In genomic region chr15:95917330-95917729, GRCm38 (mm10) we compare ENCODE assay signal across 27 mouse cellular contexts.
A peak's percentile ranks its signal among the peaks of the same experiment; 100 is the strongest.
DNase-seq lines count a peak whose midpoint lies in the region; ATAC-seq and TF ChIP-seq lines count a peak whose summit lies in the region.
"Had no signal": no experiment of that assay in that cellular context is flagged by ENCODE, and none has a peak within 500 bp of the region (broad histone marks: within the 10 kb centered on the region; RNA-seq: fewer than 3 reads in every experiment).

No protein-coding gene starts in this region.

- H3K4me3 ChIP-seq in heart, embryonic 11.5 days (ENCODE audit: low read depth, low read length), result no peak overlapping the region
- no peak overlapping the region for H3K4me3 ChIP-seq in liver, embryonic 15.5 days (replicated peaks)
- H3K4me3 ChIP-seq in stomach, embryonic 15.5 days (replicated peaks), result no peak overlapping the region
- no peak overlapping the region for H3K4me3 ChIP-seq in cerebellum, adult 2 months (replicated peaks; ENCODE audit: insufficient read depth, low read depth, low read length)
- H3K4me3 ChIP-seq: forebrain, embryonic 10.5 days; forebrain, embryonic 15.5 days; heart, adult 2 months; heart, embryonic 13.5 days; midbrain, embryonic 10.5 days had no signal

- no peak for TF ChIP-seq POLR2A in cerebellum, adult 2 months (IDR thresholded peaks at IDR 0.05; ENCODE audit: borderline replicate concordance, insufficient read depth, low read length)

- H3K9me3 ChIP-seq in heart, embryonic 11.5 days (replicated peaks; ENCODE audit: control insufficient read depth, low read length), result no peaks in the 10 kb centered on the region
- no peaks in the 10 kb centered on the region for H3K9me3 ChIP-seq in liver, embryonic 15.5 days (replicated peaks)
- no peaks in the 10 kb centered on the region for H3K9me3 ChIP-seq in stomach, embryonic 15.5 days
- H3K9me3 ChIP-seq: forebrain, embryonic 10.5 days; forebrain, embryonic 15.5 days; heart, embryonic 13.5 days; midbrain, embryonic 10.5 days had no signal

- H3K27me3 ChIP-seq in heart, embryonic 11.5 days (ENCODE audit: control insufficient read depth, insufficient read depth, low read length), result no peaks in the 10 kb centered on the region
- H3K27me3 ChIP-seq in liver, embryonic 15.5 days, result no peaks in the 10 kb centered on the region
- no peaks in the 10 kb centered on the region for H3K27me3 ChIP-seq in stomach, embryonic 15.5 days (replicated peaks)
- H3K27me3 ChIP-seq in cerebellum, adult 2 months (ENCODE audit: control insufficient read depth, insufficient read depth, low read length), result no peaks in the 10 kb centered on the region
- H3K27me3 ChIP-seq: forebrain, embryonic 15.5 days; heart, embryonic 13.5 days; Patski had no signal

- H3K4me2 ChIP-seq in heart, embryonic 11.5 days, result no peak overlapping the region
- H3K4me2 ChIP-seq in liver, embryonic 15.5 days, result peak overlapping the region; percentile 29
- no peak overlapping the region for H3K4me2 ChIP-seq in stomach, embryonic 15.5 days
- H3K4me2 ChIP-seq: forebrain, embryonic 15.5 days; heart, embryonic 13.5 days; hindbrain, embryonic 14.5 days had no signal

- peaks cover 19% of the 10 kb centered on the region for H3K4me1 ChIP-seq in heart, embryonic 11.5 days (ENCODE audit: control insufficient read depth, insufficient read depth, low read length)
- H3K4me1 ChIP-seq in liver, embryonic 15.5 days (replicated peaks), result peaks cover 44% of the 10 kb centered on the region
- H3K4me1 ChIP-seq in stomach, embryonic 15.5 days, result no peaks in the 10 kb centered on the region
- no peaks in the 10 kb centered on the region; the same call in 1 of the 2 replicates for H3K4me1 ChIP-seq in cerebellum, adult 2 months (ENCODE audit: control insufficient read depth, insufficient read depth, low read length)
- H3K4me1 ChIP-seq: forebrain, embryonic 10.5 days; midbrain, embryonic 10.5 days had no signal

- no peak for DNase-seq in heart, adult 11 months
- DNase-seq in liver, result peak; percentile 86
- DNase-seq in thymus, adult 18-20 months, result no peak
- no peak for DNase-seq in adrenal gland, postnatal 25 days
- DNase-seq in cerebellum, adult 2 months, result no peak
- DNase-seq: adrenal gland, postnatal 10 days; cerebellum, adult 8-10 months; cerebellum, postnatal 25 days; gastrocnemius, postnatal 36 days; heart, adult 2 months; heart, postnatal 10 days; kidney, postnatal 14 days; layer of hippocampus, adult 9-11 months; lung, postnatal 36 days; thymus, postnatal 4 days had no signal

- no peak for TF ChIP-seq CTCF in cerebellum, adult 2 months (IDR thresholded peaks at IDR 0.05; ENCODE audit: borderline replicate concordance, insufficient read depth, low read depth, low read length)

- WGBS in heart, embryonic 11.5 days (ENCODE audit: insufficient replicate concordance), result 77% methylated on average over 3 of the region's 3 CpGs
- 23% methylated on average over 3 of the region's 3 CpGs for WGBS in liver, embryonic 15.5 days (ENCODE audit: insufficient replicate concordance)
- 84% methylated on average over 3 of the region's 3 CpGs for WGBS in stomach, embryonic 15.5 days
- 90% methylated on average over 3 of the region's 3 CpGs for WGBS in cerebellum, adult 2 months

- peaks cover 3% of the 10 kb centered on the region for H3K36me3 ChIP-seq in heart, embryonic 11.5 days (ENCODE audit: control insufficient read depth, insufficient read depth, low read length)
- H3K36me3 ChIP-seq in liver, embryonic 15.5 days (replicated peaks), result 0 out of 2 replicates have a peak, but pooled peaks cover 13% of the 10 kb centered on the region
- peaks cover 8% of the 10 kb centered on the region; the same call in 1 of the 2 replicates for H3K36me3 ChIP-seq in stomach, embryonic 15.5 days
- H3K36me3 ChIP-seq: forebrain, embryonic 15.5 days; G1E had no signal

- 0 out of 2 replicates have a peak, but pooled peaks have one; percentile 60 for ATAC-seq in heart, embryonic 11.5 days (replicated peaks; ENCODE audit: insufficient number of reproducible peaks, low FRiP score, low TSS enrichment)
- peak; percentile 97 for ATAC-seq in liver, embryonic 15.5 days (ENCODE audit: insufficient read depth)
- ATAC-seq in stomach, embryonic 15.5 days (ENCODE audit: insufficient read depth, low FRiP score, low read depth), result peak; percentile 73; the same call in 1 of the 2 replicates
- ATAC-seq: forebrain, embryonic 15.5 days; intestine, postnatal 0 days; midbrain, embryonic 16.5 days; Patski had no signal

- H3K9ac ChIP-seq in heart, embryonic 11.5 days (ENCODE audit: low read depth, low read length), result no peak overlapping the region
- H3K9ac ChIP-seq in liver, embryonic 15.5 days, result no peak overlapping the region
- no peak overlapping the region for H3K9ac ChIP-seq in stomach, embryonic 15.5 days
- H3K9ac ChIP-seq: forebrain, embryonic 15.5 days; heart, embryonic 13.5 days; hindbrain, embryonic 14.5 days had no signal

- no peak overlapping the region for H3K27ac ChIP-seq in heart, embryonic 11.5 days (ENCODE audit: low read depth, low read length)
- H3K27ac ChIP-seq in liver, embryonic 15.5 days (replicated peaks), result peak overlapping the region; percentile 20; the same call in 1 of the 2 replicates
- no peak overlapping the region for H3K27ac ChIP-seq in stomach, embryonic 15.5 days
- H3K27ac ChIP-seq in cerebellum, adult 2 months (ENCODE audit: insufficient read depth, low read length), result no peak overlapping the region
- H3K27ac ChIP-seq: forebrain, embryonic 10.5 days; forebrain, embryonic 15.5 days; heart, adult 2 months; heart, embryonic 13.5 days; hindbrain, embryonic 14.5 days; midbrain, embryonic 10.5 days had no signal
